Comparison of ENCODE assay signal across 8 mouse cellular contexts in the genomic region with DNA sequence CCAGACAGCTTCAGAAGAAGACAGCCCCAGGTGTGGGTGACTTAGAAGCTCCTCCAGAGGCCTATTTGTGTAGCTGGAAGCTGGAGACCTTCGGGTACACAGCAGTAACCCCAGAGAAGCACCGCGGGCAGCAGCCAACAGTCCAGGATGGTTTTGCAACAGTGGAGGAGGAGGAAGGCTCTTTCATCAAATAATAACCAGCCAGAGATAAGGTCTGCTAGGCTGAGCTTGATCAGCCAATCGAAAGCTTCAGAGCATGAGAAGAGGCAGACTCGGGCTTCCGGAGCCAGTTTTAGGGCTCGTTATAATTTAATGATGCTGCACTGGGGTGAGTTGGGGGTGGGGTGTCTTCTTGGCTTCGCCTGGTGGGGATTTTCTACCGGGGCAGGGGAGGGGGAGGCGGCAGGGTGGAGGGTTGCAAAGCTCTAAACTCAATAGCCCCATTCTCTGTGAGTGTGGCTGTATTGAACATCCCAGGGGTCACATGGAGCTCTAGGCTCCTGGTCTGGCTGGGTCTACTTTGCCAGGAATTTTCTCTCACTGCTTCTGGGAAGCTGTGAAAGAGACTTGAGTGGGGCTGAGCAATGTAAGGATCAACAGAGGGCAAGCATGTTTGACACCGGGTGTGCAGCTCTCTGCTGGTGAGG. TPM values are rescaled to one million over a fixed set of nuclear protein-coding genes. Genes with fewer than 3 reads are reported as not detected.
DNase-seq lines count a peak whose midpoint lies in the region; ATAC-seq and TF ChIP-seq lines count a peak whose summit lies in the region.

A gene (minus strand): TSS at position 167 of the 647 bp plus-strand sequence.

- no peaks in the 10 kb centered on the region for H3K36me3 ChIP-seq in heart, embryonic 12.5 days
- H3K36me3 ChIP-seq in lung, embryonic 16.5 days (ENCODE audit: control insufficient read depth, insufficient read depth, low read length): no peaks in the 10 kb centered on the region

- TF ChIP-seq CTCF in cortical plate, adult 2 months (IDR thresholded peaks at IDR 0.05; ENCODE audit: extremely low read depth, insufficient read depth, low read length): no peak

- DNase-seq in adrenal gland, adult 18-20 months (ENCODE audit: low spot score in 2 of 2): no peak
- peak; percentile 14 for DNase-seq in layer of hippocampus, adult 9-11 months
- no peak for DNase-seq in testis, postnatal 14 days (ENCODE audit: low spot score)
- no peak for DNase-seq in thymus, postnatal 14 days
- no peak for DNase-seq in cerebellum, adult 9-10 months

- no peak within 1 kb of the TSS for H3K9ac ChIP-seq in heart, embryonic 12.5 days
- no peak within 1 kb of the TSS for H3K9ac ChIP-seq in lung, embryonic 16.5 days (ENCODE audit: low read length)

- H3K27ac ChIP-seq in cortical plate, adult 2 months (ENCODE audit: insufficient read depth, low read length): no peak within 1 kb of the TSS
- no peak within 1 kb of the TSS for H3K27ac ChIP-seq in heart, embryonic 12.5 days (ENCODE audit: poor library complexity, severe bottlenecking)
- H3K27ac ChIP-seq in lung, embryonic 16.5 days (ENCODE audit: low read length): no peak within 1 kb of the TSS

- 53% methylated on average over 11 of the region's 11 CpGs for WGBS in heart, embryonic 12.5 days
- WGBS in lung, embryonic 16.5 days: 48% methylated on average over 11 of the region's 11 CpGs

- H3K9me3 ChIP-seq in heart, embryonic 12.5 days (replicated peaks): no peaks in the 10 kb centered on the region
- H3K9me3 ChIP-seq in lung, embryonic 16.5 days (ENCODE audit: control insufficient read depth, low read length): no peaks in the 10 kb centered on the region

- TF ChIP-seq POLR2A in cortical plate, adult 2 months (IDR thresholded peaks at IDR 0.05; ENCODE audit: extremely low read depth, insufficient read depth, low read length): no peak

- H3K4me3 ChIP-seq in cortical plate, adult 2 months (ENCODE audit: insufficient read depth, low read length): no peak within 1 kb of the TSS; the same call in 1 of the 2 replicates
- H3K4me3 ChIP-seq in heart, embryonic 12.5 days: no peak within 1 kb of the TSS
- H3K4me3 ChIP-seq in lung, embryonic 16.5 days (ENCODE audit: low read length): no peak within 1 kb of the TSS

- no peaks in the 10 kb centered on the region for H3K4me1 ChIP-seq in cortical plate, adult 2 months (ENCODE audit: control insufficient read depth, insufficient read depth, low read length)
- peaks cover 8% of the 10 kb centered on the region for H3K4me1 ChIP-seq in heart, embryonic 12.5 days (replicated peaks)
- H3K4me1 ChIP-seq in lung, embryonic 16.5 days (replicated peaks; ENCODE audit: control insufficient read depth, insufficient read depth, low read length): peaks cover 6% of the 10 kb centered on the region; the same call in 1 of the 2 replicates

- no peak for ATAC-seq in heart, embryonic 12.5 days (ENCODE audit: insufficient number of reproducible peaks, low FRiP score)
- ATAC-seq in lung, embryonic 16.5 days (ENCODE audit: low read depth): no peak

- H3K4me2 ChIP-seq in heart, embryonic 12.5 days: no peak within 1 kb of the TSS
- no peak within 1 kb of the TSS for H3K4me2 ChIP-seq in lung, embryonic 16.5 days (ENCODE audit: low read depth, low read length)

- no peaks in the 10 kb centered on the region for H3K27me3 ChIP-seq in heart, embryonic 12.5 days (replicated peaks)
- H3K27me3 ChIP-seq in lung, embryonic 16.5 days (ENCODE audit: control insufficient read depth, insufficient read depth, low read depth, low read length): no peaks in the 10 kb centered on the region

RNA-seq across cellular contexts. Expression of the gene that starts here (rescaled TPM):
- total RNA-seq in adrenal gland, adult 18-20 months (2021): 100 to 1,000 TPM in 1 of 2 experiments, 10 to 100 TPM in 1; 87.8 to 419 TPM
- polyA plus RNA-seq in cortical plate, adult 2 months (2012; rRNA removed): 40.0 and 40.7 TPM in 2 replicates
- 11.9 and 12.8 TPM in 2 replicates for polyA plus RNA-seq in heart, embryonic 12.5 days (2016; fragmentation: Nextera tagmentation; extraction: Ambion mirVana)
- 37.4 and 37.7 TPM in 2 replicates for polyA plus RNA-seq in lung, embryonic 16.5 days (2015; fragmentation: Nextera tagmentation; extraction: Ambion mirVana)
